Mouse (Mus musculus) hindbrain, embryonic 16.5 days (tissue): ENCODE data around the gene Trim17. TPM values are rescaled to one million over a fixed set of nuclear protein-coding genes. Genes with fewer than 3 reads are reported as not detected.

ENCODE experiments used
- ATAC-seq: fragments of 200-750 bp; cut with Nextera tagmentation; 2 replicates; pipeline ENCODE4 v1.8.0; 2017; ENCODE audit warnings: moderate TSS enrichment, moderate library complexity
- H3K27ac ChIP-seq: fragments of 300-500 bp; sonication (generic); 2 replicates; pipeline ENCODE4 v1.5.1; 2014; ENCODE audit warnings: low read depth, mild to moderate bottlenecking, control low read depth, low read length, moderate library complexity
- H3K27me3 ChIP-seq: fragments of 300-500 bp; sonication (generic); replicated peaks from 2 replicates; pipeline ENCODE4 v1.6.1; 2014; ENCODE audit warnings: low read length; ENCODE audit not compliant: control insufficient read depth, insufficient read depth
- H3K36me3 ChIP-seq: fragments of 300-500 bp; sonication (generic); 2 replicates; pipeline ENCODE4 v1.6.1; 2014; ENCODE audit warnings: mild to moderate bottlenecking, low read length, moderate library complexity, mixed read lengths; ENCODE audit not compliant: control insufficient read depth, insufficient read depth
- H3K4me1 ChIP-seq: fragments of 300-500 bp; sonication (generic); 2 replicates; pipeline ENCODE4 v1.6.1; 2014; ENCODE audit warnings: low read depth, low read length; ENCODE audit not compliant: control insufficient read depth, insufficient read depth
- H3K4me2 ChIP-seq: fragments of 300-500 bp; sonication (generic); 2 replicates; pipeline ENCODE4 v1.6.1; 2014; ENCODE audit warnings: mild to moderate bottlenecking, low read length, control low read depth, moderate library complexity
- H3K4me3 ChIP-seq: fragments of 300-500 bp; sonication (generic); 2 replicates; pipeline ENCODE4 v1.5.1; 2014; ENCODE audit warnings: mild to moderate bottlenecking, low read length, control low read depth, moderate library complexity
- H3K9ac ChIP-seq: fragments of 300-500 bp; sonication (generic); 2 replicates; pipeline ENCODE4 v1.6.1; 2014; ENCODE audit warnings: low read depth, mild to moderate bottlenecking, control low read depth, low read length, moderate library complexity
- H3K9me3 ChIP-seq: fragments of 300-500 bp; sonication (generic); 2 replicates; pipeline ENCODE4 v1.6.1; 2014; ENCODE audit warnings: mild to moderate bottlenecking, low read length, moderate library complexity; ENCODE audit not compliant: control insufficient read depth
- WGBS: fragments of 180-500 bp; shearing (Covaris S2); extraction: QIAGEN DNeasy Blood & Tissue Kit; methylation state at CpG from one replicate; pipeline ENCODE4 v1.1.7; 2014; 5-methylcytosine and 5-hydroxymethylcytosine counted together
- microRNA-seq: library from miRNA; unstranded; fragments of <30 nt; microRNA quantifications from one replicate; pipeline ENCODE4, GENCODE M21; 2017
- polyA plus RNA-seq: library from polyadenylated mRNA; unstranded; fragments of >200 nt; fragmentation: Nextera tagmentation; extraction: Ambion mirVana; gene quantifications from 2 replicates; pipeline ENCODE4 v1.2.1, GENCODE M21; 2015

Gene Trim17
- polyA plus RNA-seq, 1 experiment from 2014 or later = 1.1 TPM

- no peak overlapping the region for H3K4me2 ChIP-seq
- H3K27ac ChIP-seq = no peak overlapping the region
- no peak overlapping the region for H3K9ac ChIP-seq
- no peaks in the 10 kb centered on the region for H3K27me3 ChIP-seq
- H3K4me1 ChIP-seq = no peaks in the 10 kb centered on the region
- no peak for ATAC-seq
- no peak overlapping the region for H3K4me3 ChIP-seq
- H3K9me3 ChIP-seq = no peaks in the 10 kb centered on the region
- WGBS = 33% methylated on average over 9 of the region's 9 CpGs
- no peaks in the 10 kb centered on the region for H3K36me3 ChIP-seq
Observed at GRCm38 (mm10) chr11:59015052-59015451, 60.6 kb downstream of the Trim17 start.

Small RNA genes lying within 50 kb of the gene (microRNA-seq; reads per million reads assigned to microRNA genes)
- not detected for gene Gm44313

Other genes with a start within 250 kb of the Trim17 start
- gene Olfr318, start 230.7 kb upstream of the Trim17 start, polyA plus RNA-seq = not detected in 2 replicates
- gene Olfr317, start 215.5 kb upstream of the Trim17 start, polyA plus RNA-seq = 0.26 and 0.27 TPM in 2 replicates
- not detected in 2 replicates for gene Olfr316, start 202.0 kb upstream of the Trim17 start, polyA plus RNA-seq
- 0.10 TPM in 1 of 2 replicates, not detected in the other for gene Olfr315, start 181.5 kb upstream of the Trim17 start, polyA plus RNA-seq
- gene Olfr314, start 171.7 kb upstream of the Trim17 start, polyA plus RNA-seq = not detected in 2 replicates
- gene Fam183b, start 152.7 kb upstream of the Trim17 start, polyA plus RNA-seq = 10.0 and 11.0 TPM in 2 replicates
- gene Olfr313, start 139.7 kb upstream of the Trim17 start, polyA plus RNA-seq = not detected in 2 replicates
- not detected in 2 replicates for gene Olfr312, start 125.4 kb upstream of the Trim17 start, polyA plus RNA-seq
- gene Olfr311, start 115.4 kb upstream of the Trim17 start, polyA plus RNA-seq = not detected in 2 replicates
- gene Gm12258, start 107.5 kb upstream of the Trim17 start, polyA plus RNA-seq = 19.8 and 22.3 TPM in 2 replicates
- gene 2810021J22Rik, start 87.5 kb upstream of the Trim17 start, polyA plus RNA-seq = 10.8 and 13.8 TPM in 2 replicates
- gene Zfp39, start 50.5 kb upstream of the Trim17 start, polyA plus RNA-seq = 6.1 and 8.1 TPM in 2 replicates
- gene Btnl10, start 36.8 kb upstream of the Trim17 start, polyA plus RNA-seq = not detected in 2 replicates
- gene Rnf187, start 15.8 kb upstream of the Trim17 start, polyA plus RNA-seq = 563 and 570 TPM in 2 replicates
- gene Hist3h2ba, start 5.8 kb upstream of the Trim17 start, polyA plus RNA-seq = 249 and 250 TPM in 2 replicates
- gene Hist3h2a, start within 50 bp of the Trim17 start, polyA plus RNA-seq = 85.3 and 89.6 TPM in 2 replicates
- 20.7 and 21.4 TPM in 2 replicates for gene Trim11, start 23.4 kb downstream of the Trim17 start, polyA plus RNA-seq
- gene Obscn, start 181.7 kb downstream of the Trim17 start, polyA plus RNA-seq = 0.48 and 0.71 TPM in 2 replicates
- gene Iba57, start 209.1 kb downstream of the Trim17 start, polyA plus RNA-seq = 7.3 and 7.8 TPM in 2 replicates
- 0.20 and 0.22 TPM in 2 replicates for gene Gjc2, start 228.5 kb downstream of the Trim17 start, polyA plus RNA-seq
- 252 and 294 TPM in 2 replicates for gene Guk1, start 237.5 kb downstream of the Trim17 start, polyA plus RNA-seq
- 92.1 and 95.9 TPM in 2 replicates for gene Mrpl55, start 247.8 kb downstream of the Trim17 start, polyA plus RNA-seq